Mouse (Mus musculus) forelimb bud, embryonic 11.5 days (tissue): ENCODE measurements around the gene Zfp597.
"Not testable (repeated sequence)": the region's sequence is repeated elsewhere in the genome, so short reads cannot be mapped to it uniquely, and the experiment has no call there.

Experiments used
- DNase-seq: peaks from one replicate; pipeline ENCODE4 v3.0.0-alpha.2; 2012; ENCODE audit warnings: low read depth, low spot score

Zfp597 gene

DNA sequence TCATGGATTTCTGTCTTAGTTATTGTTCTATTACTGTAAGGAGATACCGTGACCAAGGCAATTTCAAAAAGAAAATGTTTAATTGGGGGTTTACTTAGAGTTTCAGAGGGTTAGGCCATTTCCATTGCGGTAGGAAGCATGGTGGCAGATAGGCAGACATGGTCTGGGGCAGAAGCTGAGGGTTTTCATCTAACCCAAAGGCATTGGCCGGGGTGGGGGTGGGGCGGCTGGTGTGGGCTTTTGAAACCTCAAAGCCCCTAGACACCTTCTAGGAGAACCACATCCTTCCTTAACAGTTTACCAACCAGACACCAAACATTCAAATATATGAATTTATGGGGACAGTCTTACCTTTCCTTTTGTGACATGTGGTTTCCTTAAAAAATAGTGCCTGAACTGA is 25.1 kb downstream of the Zfp597 start:
- no peak for DNase-seq

DNA sequence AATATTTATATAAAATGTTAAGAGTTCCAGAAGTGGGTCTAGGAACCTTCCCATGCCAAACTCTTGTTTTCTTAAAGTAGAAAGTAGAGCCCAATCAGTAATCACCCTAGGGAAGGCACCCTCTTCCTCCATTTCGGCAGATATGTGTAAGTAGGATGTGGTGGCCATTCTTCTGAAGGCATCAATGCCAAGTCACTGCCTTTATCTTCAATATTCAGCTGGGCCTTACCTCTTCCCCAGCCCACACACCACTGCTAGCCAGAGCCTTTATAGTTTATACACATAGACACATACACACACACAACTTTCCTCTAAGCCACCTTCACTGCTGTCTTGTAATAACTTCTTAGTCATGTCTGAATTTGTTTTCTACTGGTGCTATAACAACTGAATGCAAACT is 28.6 kb downstream of the Zfp597 start:
- DNase-seq, result no peak

DNA sequence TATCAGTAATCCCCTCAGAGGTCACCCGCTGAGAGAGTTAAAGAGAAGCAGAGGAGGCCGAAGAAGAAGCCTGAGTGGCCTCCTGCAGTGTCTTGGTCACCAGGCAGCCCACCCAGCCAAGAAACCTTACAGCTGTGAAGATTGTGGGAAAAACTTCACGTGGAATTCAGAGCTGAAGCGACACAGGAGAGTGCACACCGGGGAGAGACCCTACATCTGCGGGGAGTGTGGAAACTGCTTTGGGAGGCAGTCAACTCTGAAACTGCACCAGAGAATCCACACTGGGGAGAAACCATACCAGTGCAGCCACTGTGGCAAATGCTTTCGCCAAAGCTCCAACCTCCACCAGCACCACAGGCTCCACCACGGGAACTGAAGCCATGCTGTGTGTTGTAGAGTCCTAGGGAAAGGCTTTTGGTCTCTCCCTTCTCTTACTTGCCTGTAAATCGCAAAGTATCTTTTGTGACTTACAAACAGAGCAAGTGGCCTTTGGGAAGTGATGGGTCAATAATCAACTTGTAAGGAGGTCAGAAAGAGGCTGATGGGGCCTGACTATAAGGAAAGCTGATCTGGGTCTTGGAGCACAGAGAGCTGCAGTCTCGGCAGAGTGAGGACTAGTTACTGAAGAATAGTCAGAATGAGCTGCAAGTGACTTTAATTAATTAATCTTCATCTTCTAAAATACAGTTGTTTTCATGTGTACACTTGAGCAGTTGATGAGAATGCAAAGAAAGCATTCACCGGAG is 29.8 kb downstream of the Zfp597 start:
- DNase-seq, result no peak

DNA sequence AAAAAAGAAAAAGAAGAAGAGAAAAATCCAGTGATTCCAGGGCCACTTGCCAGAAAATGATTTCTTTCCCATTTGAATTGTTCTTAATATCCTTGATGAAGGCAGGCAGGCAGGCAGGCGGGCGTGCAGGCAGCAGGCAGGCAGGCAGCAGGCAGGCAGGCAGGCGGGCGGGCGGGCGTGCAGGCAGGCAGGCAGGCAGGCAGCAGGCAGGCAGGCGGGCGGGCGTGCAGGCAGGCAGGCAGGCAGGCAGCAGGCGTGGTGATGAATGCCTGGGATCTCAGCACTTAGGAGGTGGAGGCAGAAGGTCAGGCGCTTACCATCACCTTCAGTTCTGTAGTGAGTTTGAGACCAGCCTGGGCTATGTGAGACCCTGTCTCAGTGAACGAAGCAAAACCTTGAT is 31.8 kb downstream of the Zfp597 start:
- DNase-seq, result no peak

DNA sequence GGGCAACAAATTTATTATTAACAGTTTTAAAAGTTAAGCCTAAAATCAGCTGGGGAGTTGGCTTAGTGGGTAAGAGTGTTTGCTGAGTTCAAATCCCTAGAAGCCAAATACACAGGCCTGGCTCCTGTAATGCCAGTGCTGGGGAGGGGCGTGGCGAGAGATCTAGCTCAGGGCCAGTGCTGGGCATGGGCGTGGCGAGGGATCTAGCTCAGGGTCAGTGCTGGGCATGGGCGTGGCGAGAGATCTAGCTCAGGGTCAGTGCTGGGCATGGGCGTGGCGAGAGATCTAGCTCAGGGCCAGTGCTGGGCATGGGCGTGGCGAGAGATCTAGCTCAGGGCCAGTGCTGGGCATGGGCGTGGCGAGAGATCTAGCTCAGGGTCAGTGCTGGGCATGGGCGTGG is 33.1 kb downstream of the Zfp597 start:
- not testable (repeated sequence) for DNase-seq

DNA sequence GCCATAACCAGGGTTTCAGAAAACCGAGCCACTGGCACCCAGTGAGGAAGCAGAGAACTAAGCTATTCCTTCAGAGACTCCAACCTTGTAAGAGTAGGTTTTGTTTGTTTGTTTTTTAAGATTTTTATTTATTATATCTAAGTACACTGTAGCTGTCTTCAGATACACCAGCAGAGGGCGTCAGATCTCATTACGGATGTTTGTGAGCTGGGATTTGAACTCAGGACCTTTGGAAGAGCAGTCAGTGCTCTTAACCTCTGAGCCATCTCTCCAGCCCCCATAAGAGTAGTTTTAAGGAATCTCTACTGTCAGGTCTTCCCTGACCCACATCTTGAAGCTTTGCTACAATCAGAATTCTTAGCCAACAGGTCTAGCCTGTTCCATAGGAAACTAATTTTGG is 35.9 kb downstream of the Zfp597 start:
- DNase-seq, result no peak

DNA sequence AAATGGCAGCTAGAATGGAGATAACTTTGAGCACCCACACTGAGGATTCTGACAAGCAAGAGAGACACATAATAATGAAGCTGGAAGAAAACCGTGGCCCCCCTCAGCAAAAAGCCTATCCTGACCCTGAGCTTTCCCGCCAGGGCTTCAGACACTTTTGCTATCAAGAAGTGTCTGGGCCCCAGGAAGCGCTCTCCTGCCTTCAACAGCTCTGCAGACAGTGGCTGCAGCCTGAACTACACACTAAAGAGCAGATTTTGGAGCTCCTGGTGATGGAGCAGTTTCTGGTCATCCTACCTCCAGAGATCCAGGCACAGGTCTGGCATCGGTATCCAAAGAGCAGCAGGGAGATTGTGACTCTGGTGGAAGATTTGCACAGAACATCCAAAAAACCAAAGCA is 36.5 kb downstream of the Zfp597 start:
- DNase-seq, result no peak

DNA sequence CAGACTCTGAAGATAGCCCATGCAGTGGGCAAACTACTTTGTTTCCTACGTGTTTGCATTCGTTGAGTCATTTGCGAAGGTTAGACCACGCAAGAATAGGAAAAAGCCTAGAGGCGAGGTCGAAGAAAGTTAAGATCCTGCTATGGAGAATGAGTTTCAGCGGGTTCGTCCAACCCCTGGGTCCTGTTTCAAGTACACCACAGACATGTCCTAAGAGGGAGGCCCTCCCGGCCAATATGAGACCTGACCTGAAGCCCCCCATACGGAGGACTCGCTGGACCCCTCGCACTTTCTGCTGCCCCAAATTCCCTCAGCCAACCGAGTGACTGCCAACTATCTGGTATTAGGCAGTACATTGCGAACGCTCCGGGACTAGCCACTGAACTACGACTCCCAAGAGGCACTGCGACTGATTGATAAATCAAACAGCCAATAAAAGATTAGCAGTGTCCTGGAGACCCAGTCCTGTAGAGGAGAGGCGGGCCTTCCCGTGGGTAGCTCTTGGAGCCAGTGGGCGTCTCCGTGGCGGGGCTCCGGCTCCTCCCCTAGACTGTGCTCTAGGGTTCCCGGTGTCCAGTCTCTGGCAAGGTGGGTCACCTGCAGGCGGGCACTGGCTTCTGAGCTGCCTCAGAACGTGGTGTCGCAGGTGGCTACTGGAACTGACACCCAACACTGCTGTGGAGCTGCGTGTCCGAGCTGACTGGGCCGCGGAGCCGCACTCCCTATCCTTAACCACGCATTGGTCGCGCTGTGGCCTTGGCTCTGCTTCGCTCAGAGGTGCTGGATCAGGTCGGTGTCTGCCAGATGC is 37.4 kb downstream of the Zfp597 start, which contains the start of gene Zfp174:
Zfp174 (plus strand) TSS at position 558 of the 808 bp plus-strand sequence.
- DNase-seq, result peak; percentile 93

DNA sequence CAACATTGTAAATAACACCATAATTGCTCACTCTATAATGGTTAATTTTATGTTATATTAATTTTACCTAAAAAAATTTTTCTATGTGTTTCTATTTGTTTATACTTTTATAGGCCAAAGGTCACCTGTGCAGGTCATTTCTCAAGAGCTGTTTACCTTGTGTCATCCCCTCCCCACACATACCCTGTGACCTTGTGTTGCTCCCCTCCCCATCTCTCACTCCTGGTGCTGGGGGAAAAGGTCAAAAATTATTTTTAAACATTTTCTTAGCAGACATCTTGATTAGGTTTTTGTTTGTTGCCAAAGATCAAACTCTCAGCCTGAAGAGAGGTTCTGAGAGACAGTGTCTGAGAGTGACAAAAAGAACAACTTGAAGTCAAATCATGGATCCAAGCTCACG is 40.6 kb downstream of the Zfp597 start:
- no peak for DNase-seq

DNA sequence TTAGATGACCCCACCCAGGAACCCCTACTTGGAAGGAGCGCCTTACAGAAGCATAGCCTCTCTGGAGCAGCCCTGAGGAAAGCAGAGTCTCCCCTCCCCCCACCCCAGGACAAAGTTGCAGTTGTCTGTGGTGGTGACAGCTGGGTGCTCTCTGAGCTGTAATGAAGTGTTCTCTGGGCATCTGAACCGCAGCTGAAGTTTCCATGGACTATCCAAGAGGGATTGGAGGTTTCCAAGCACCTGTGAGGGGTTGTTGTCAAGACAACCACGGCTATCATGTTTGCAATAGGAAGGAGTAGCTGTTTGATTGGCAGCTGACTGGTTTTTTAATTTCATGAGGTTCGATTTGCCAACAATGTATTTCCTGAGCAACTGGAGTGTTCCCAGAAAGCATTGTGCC is 41.4 kb downstream of the Zfp597 start:
- no peak for DNase-seq

DNA sequence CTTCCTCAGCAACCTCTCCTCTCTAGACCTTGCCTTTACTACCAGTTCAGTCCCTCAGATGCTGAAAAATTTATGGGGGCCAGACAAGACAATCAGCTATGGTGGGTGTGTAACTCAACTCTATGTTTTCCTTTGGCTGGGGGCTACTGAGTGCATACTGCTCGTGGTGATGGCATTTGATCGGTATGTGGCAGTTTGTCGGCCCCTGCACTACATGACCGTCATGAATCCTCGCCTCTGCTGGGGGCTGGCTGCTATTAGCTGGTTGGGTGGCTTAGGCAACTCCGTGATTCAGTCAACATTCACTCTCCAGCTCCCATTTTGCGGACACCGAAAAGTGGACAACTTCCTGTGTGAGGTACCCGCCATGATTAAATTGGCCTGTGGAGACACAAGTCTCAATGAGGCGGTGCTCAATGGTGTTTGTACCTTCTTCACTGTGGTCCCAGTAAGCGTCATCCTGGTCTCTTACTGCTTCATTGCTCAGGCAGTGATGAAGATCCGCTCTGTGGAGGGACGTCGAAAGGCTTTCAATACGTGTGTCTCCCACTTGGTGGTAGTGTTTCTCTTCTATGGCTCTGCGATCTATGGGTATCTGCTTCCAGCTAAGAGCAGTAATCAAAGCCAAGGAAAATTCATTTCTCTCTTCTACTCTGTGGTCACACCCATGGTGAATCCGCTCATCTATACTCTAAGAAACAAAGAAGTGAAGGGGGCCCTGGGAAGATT is 45.0 kb downstream of the Zfp597 start:
- no peak for DNase-seq

DNA sequence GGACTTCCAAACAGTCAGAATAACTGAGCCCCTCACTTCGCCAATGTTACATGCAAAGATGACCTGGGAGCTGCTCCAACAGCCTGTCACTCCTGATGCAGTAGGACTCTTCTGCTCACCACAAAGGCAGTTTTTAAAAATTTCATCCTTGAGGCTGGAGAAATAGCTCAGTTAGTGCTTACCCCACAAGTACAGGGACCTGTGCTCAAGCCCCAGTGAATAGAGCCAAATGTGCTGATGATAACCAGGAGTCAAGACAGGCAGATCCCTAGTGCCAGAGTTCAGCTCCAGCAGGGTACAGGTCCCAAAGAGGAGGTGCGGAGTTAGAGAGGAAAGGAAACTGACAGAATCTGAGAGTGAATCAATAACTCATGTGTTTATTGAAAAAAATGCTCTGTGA is 48.9 kb downstream of the Zfp597 start:
- DNase-seq, result no peak

DNA sequence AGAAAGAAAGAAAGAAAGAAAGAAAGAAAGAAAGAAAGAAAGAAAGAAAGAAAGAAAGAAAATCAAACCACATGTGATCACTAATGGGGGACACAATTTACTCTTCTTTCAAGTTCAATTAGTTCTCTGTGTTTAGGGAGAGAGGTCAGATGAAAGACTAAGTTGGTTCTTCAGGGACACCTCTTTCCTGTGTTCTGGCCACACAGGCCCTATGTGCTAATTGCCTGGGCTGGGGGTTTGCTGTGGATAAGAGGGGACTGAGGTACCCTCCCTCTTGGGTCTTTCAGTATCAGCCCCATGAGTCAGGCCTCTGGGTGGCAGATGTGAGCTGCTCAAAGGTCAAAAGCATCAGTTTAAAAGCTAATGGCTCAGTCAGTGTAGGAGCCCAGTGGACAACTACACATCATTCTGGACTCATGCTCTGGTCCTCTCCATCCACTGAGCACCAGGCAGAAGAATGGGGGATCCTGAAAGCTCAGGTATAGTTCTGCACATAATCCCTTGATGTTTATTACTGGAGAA is 53.7 kb downstream of the Zfp597 start, which contains the start of gene Olfr15:
Olfr15 (plus strand) TSS at position 291 of the 522 bp plus-strand sequence.
- no peak for DNase-seq

DNA sequence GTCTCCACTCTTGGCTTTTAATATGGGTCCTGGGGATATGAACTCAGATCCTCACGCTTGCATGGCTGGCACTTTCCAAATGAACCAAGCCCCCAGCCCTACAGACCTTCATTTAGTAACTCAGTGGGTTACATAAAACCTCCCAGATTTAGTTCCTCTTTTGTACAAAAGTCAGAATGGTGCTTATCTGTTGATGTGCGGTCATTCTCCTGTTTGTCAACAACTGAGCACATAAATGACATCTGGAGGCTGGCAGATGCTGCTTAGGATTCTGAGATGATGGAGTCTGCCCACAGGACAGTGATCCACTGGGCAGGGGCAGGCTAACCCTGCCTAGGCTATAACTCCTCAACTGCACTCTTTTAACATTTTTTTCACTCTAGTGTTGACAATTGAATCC is 54.6 kb downstream of the Zfp597 start:
- DNase-seq, result no peak

DNA sequence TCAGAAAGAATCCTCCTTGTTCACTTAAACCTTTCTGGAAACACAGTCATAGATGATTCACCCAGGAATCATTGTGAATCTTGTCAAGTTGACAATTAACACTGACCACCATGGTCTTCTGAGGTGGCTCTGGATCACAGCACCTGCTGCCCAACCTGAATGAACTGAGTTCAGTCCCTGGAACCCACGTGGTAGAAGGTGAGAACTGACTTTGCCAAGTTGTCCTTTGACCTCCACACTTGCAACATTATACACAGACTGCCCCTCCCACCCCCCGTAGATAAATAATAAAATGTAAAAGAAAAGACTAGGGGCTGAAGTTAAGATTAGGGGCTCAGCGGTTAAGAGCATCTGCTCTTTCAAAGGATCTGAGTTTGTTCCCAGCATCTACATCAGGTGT is 56.3 kb downstream of the Zfp597 start:
- no peak for DNase-seq

DNA sequence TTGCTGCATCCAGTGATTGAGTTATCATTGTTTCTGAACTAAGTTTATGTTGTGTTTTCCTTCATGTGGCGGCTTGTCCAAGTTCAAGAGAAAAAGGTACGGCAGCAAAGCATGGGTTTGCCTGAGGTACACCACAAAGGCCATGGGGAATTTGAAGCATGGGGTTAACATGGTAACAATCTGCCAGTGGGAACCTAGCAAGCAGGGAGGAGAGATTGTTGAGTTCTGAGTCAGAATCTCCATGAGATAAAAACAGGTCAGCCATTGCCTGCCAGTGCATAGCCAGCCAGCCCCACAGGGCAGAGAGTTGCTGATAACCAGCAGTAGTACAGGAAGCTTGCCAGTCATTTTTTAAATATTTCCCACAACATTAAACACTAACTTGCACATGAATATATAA is 64.2 kb downstream of the Zfp597 start:
- DNase-seq, result no peak

DNA sequence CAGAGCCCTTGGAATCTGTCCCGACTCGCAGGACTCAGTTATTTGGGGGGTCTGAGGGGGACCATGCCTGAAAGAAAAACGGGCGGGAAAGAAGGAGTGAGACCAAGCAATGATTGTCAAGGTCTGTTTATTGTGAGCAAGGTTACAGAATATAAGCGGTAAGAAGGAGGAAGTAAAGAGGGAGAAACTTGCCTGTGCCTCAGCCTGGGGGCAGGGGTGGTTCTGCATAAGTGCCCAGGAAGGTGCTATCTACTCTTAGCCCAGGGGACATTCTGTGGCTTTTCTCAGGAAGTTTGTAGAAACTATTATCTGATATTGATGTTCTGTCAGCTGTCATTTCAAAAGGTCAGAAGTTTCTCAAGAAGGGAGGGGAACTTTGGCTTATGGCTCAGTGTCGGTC is 69.7 kb downstream of the Zfp597 start:
- DNase-seq, result not testable (repeated sequence)
